Mouse (Mus musculus) ES-E14 (cell line): Measurements from ENCODE around the gene Fam168b.

ENCODE experiments used
- CHD2 ChIP-seq: IDR thresholded peaks from 2 replicates; pipeline ENCODE4 v1.6.1; 2014; ENCODE audit warnings: mild to moderate bottlenecking, low read depth, low read length, inconsistent platforms
- HCFC1 ChIP-seq: IDR thresholded peaks from 2 replicates; pipeline ENCODE4 v1.6.1; 2012; ENCODE audit warnings: low read length, inconsistent platforms, borderline replicate concordance; ENCODE audit not compliant: insufficient read depth
- MAFK ChIP-seq: IDR thresholded peaks from 2 replicates; pipeline ENCODE4 v1.6.1; 2014; ENCODE audit warnings: mild to moderate bottlenecking, low read depth, low read length, inconsistent platforms; ENCODE audit not compliant: insufficient read depth
- ZNF384 ChIP-seq: IDR thresholded peaks from 2 replicates; pipeline ENCODE4 v1.6.1; 2012; ENCODE audit warnings: low read depth, low read length, inconsistent platforms

DNA sequence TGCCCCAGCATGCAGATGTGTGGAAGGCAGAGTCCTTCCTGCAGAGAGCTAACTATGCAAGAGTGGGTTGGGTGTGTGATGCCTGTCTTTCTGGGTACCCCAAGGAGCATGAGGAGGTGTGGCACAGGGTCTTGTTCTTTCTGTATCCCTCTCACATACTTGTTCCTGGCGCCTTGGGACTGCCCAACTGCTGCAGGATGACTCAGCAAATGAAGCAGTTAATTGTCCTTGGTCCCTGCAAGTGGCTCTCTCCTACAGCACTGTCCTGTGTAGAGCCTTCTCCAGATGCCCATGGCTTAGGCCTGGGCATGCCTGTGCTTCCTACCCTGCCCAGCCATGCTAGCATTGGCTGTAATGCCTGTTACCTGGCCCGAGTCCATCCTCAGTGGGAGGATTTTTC, 43.7 kb downstream of the Fam168b start:
- TF ChIP-seq HCFC1, result no peak
- TF ChIP-seq MAFK, result peak; percentile 29; the same call in 1 of the 2 replicates
- TF ChIP-seq ZNF384, result no peak
- TF ChIP-seq CHD2, result no peak
